Mouse (Mus musculus) G1E (cell line): ENCODE data around the gene Chad. TPM values are rescaled to one million over a fixed set of nuclear protein-coding genes. Genes with fewer than 3 reads are reported as not detected.

Experiments used
- ATAC-seq: 2 replicates; pipeline ENCODE4 v1.8.0; 2016; ENCODE audit warnings: mild to moderate bottlenecking; ENCODE audit not compliant: insufficient number of reproducible peaks, poor library complexity, low FRiP score, severe bottlenecking; ENCODE audit errors: extremely low read depth
- DNase-seq: peaks from one replicate; pipeline ENCODE4 v3.0.0; 2012; ENCODE audit warnings: low spot score
- H3K27me3 ChIP-seq: 2 replicates; pipeline ENCODE4 v1.6.1; 2012; ENCODE audit warnings: mild to moderate bottlenecking, low read length, inconsistent platforms; ENCODE audit not compliant: insufficient read depth
- H3K36me3 ChIP-seq: replicated peaks from 2 replicates; pipeline ENCODE3; 2012; ENCODE audit warnings: mild to moderate bottlenecking, inconsistent platforms
- H3K4me1 ChIP-seq: 2 replicates; pipeline ENCODE4 v1.6.1; 2012; ENCODE audit warnings: low read depth, low read length, inconsistent platforms, mixed read lengths; ENCODE audit not compliant: insufficient read depth
- H3K4me3 ChIP-seq: 2 replicates; pipeline ENCODE4 v1.5.1; 2012; ENCODE audit warnings: low read depth, mild to moderate bottlenecking, inconsistent platforms, low read length, moderate library complexity, mixed read lengths
- H3K9me3 ChIP-seq: replicated peaks from 2 replicates; pipeline ENCODE4 v1.6.1; 2012; ENCODE audit warnings: inconsistent platforms
- CTCF ChIP-seq: IDR thresholded peaks from 2 replicates; pipeline ENCODE4 v1.5.1; 2012; ENCODE audit warnings: low read depth, low read length, inconsistent platforms, mixed read lengths
- GATA1 ChIP-seq: IDR thresholded peaks from 2 replicates; pipeline ENCODE4 v1.6.1; 2012; ENCODE audit warnings: borderline replicate concordance, low read length, inconsistent platforms, mixed read lengths
- GATA2 ChIP-seq: IDR thresholded peaks from 2 replicates; pipeline ENCODE4 v1.6.1; 2012; ENCODE audit warnings: low read depth, low read length, inconsistent platforms, borderline replicate concordance
- POLR2AphosphoS5 ChIP-seq: IDR thresholded peaks from 2 replicates; pipeline ENCODE4 v1.6.1; 2012; ENCODE audit warnings: low read depth, low read length, inconsistent platforms; ENCODE audit not compliant: insufficient replicate concordance
- TAL1 ChIP-seq: conservative IDR thresholded peaks from 2 replicates; pipeline ENCODE4 v1.6.1; 2012; ENCODE audit warnings: low read depth, low read length, inconsistent platforms, mixed read lengths
- polyA plus RNA-seq: library from polyadenylated mRNA; stranded (reverse); fragments of >175 nt; gene quantifications from 2 replicates; pipeline ENCODE4 v1.2.3, GENCODE M21; 2012
- total RNA-seq, 2 experiments: library from RNA; stranded (forward) in 1 of 2; stranded (reverse) in 1 of 2; fragments of 200-1000 nt in 1 of 2; fragments of >200 nt in 1 of 2; fragmentation: Nextera tagmentation in 1 of 2; gene quantifications; 2 replicates each; pipeline ENCODE4 v1.2.3; 2014 to 2017

Gene Chad
- total RNA-seq (2014; fragmentation: Nextera tagmentation) (not detected in 2 replicates), total RNA-seq (2017) (0.06 and 0.11 TPM in 2 replicates), polyA plus RNA-seq (not detected in 2 replicates)

DNA sequence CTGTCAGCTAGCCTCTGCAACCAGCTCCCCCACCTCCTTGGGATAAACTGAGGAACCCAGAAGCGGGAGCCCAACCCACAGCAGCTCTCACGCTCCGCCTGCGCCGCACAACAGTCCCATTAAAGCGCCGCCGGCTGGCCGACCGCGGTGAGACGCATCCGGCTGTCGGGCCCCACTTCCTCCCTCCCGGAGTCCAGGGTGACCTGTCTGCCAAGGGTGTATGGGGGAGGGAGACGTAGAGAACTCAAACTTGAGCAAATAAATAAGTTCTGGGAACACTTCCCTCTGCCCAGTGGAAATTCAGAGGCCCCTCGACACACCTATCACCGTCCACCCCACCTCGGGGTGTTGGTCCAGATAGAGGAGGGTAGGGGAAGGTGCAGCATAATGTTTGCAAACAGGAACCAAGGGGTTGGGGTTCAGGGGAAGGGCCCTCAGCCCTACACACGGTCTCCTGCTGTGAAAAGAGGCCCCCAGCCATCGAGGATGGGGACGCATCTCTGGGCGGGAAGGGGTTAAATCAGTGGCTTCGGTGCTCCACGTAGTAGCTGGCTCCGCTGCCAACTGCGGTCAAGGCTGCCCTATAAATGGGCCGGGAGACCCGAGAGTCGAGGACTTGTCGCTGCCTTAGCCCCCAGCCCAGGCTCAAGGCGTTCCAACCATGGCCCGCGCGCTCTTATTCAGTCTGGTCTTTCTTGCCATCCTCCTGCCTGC is at the start of gene Chad:
TSS of gene Chad (plus strand) at position 611 of the 714 bp plus-strand sequence.
- DNase-seq (no peak), ATAC-seq (no peak)
- no peaks in the 10 kb centered on the region for H3K9me3 ChIP-seq
- H3K4me3 ChIP-seq = no peak within 1 kb of the TSS
- peaks cover 30% of the 10 kb centered on the region; the same call in 1 of the 2 replicates for H3K27me3 ChIP-seq
- TF ChIP-seq CTCF (no peak), GATA1 (no peak), TAL1 (no peak), POLR2AphosphoS5 (no peak), GATA2 (no peak)
- H3K36me3 ChIP-seq = no peaks in the 10 kb centered on the region
- no peaks in the 10 kb centered on the region for H3K4me1 ChIP-seq

GRCm38 (mm10) chr11:94521219-94521843 is 43.5 kb upstream of the Chad start, which contains the start of gene Mycbpap:
Gene Mycbpap (minus strand): TSS chr11:94521742.
- Histone ChIP-seq H3K27me3 (peaks cover 20% of the 10 kb centered on the region), H3K36me3 (no peaks in the 10 kb centered on the region), H3K4me3 (no peak within 1 kb of the TSS), H3K4me1 (no peaks in the 10 kb centered on the region), H3K9me3 (no peaks in the 10 kb centered on the region)
- TF ChIP-seq POLR2AphosphoS5 = no peak
- TF ChIP-seq TAL1 = no peak
- no peak for TF ChIP-seq GATA1
- no peak for TF ChIP-seq GATA2
- no peak for TF ChIP-seq CTCF
- ATAC-seq (no peak), DNase-seq (no peak)

DNA sequence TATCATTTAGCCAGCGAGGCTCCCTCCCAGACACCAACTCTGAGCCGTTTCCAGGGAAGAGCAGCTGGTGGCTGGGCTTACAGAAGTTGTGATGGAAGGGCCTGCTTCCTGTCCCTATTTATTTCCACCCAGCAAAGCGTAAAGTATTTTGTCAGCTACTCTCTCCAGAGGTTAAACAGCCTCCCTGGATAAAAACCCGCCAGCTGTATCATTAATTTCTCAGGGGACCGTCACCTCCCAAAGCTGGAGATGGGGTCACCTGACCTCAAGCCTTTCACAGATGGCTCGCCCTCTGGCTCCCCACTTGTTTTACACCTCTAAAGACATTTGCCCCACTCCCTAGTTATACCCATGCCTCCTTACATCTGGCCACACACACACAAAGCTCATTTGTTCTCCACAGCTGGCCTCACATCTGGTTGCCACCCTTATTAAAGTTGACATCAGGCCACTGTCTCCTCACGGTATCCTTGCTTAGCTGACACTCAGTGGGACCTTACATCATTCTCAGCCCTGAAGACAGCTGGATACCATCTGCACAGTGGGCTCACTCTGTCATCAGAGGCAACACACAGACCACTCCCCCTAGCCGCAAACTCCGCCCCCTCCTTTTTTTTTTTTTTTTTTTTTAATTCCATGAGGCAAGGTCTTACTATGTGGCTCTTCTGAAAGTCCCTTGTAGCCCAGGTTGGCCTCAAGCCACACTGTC is 38.5 kb upstream of the Chad start:
- ATAC-seq = no peak
- peaks cover 9% of the 10 kb centered on the region for H3K27me3 ChIP-seq

GRCm38 (mm10) chr11:94528879-94529278 is 36.0 kb upstream of the Chad start:
- Histone ChIP-seq H3K4me1 (no peaks in the 10 kb centered on the region), H3K4me3 (no peak overlapping the region), H3K27me3 (peaks cover 4% of the 10 kb centered on the region; the same call in 1 of the 2 replicates), H3K9me3 (no peaks in the 10 kb centered on the region), H3K36me3 (no peaks in the 10 kb centered on the region)
- DNase-seq (no peak), ATAC-seq (no peak)
- TF ChIP-seq GATA1 = no peak
- TF ChIP-seq CTCF = no peak
- no peak for TF ChIP-seq POLR2AphosphoS5
- TF ChIP-seq TAL1 = no peak
- TF ChIP-seq GATA2 = no peak

More for the DNA sequence above, 38.5 kb upstream of the Chad start:
- H3K4me1 ChIP-seq = no peaks in the 10 kb centered on the region
- no peak for TF ChIP-seq GATA2
- TF ChIP-seq GATA1 = no peak
- no peak for TF ChIP-seq TAL1
- TF ChIP-seq CTCF = no peak
- TF ChIP-seq POLR2AphosphoS5 = no peak
- no peaks in the 10 kb centered on the region for H3K9me3 ChIP-seq
- H3K36me3 ChIP-seq = no peaks in the 10 kb centered on the region
- no peak overlapping the region for H3K4me3 ChIP-seq
- DNase-seq = no peak

DNA sequence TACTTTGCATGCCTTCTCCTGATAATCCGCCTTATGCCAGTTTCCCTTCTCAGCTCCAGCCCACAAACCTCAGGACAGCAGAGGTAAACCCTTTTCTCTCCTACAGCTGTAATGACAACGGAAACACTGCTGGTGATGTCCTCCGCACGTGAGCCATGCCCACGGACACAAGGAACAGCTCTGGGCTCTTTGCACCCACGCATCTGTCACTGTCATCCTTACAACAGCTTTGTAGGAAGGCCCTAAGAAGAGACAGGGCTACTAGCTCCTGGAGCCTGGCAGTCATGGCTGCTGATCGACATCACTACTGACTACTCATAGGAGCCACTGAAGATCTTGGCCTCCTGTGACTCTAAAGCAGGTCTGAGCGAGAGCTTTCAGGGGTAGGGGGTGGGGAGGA is 31.7 kb upstream of the Chad start:
- peaks cover 4% of the 10 kb centered on the region; the same call in 1 of the 2 replicates for H3K27me3 ChIP-seq
- TF ChIP-seq GATA1 (no peak), GATA2 (no peak), CTCF (no peak), POLR2AphosphoS5 (no peak), TAL1 (no peak)
- no peak for DNase-seq

GRCm38 (mm10) chr11:94538733-94539292 is 26.0 kb upstream of the Chad start:
- no peak overlapping the region for H3K4me3 ChIP-seq
- H3K36me3 ChIP-seq = peaks cover 40% of the 10 kb centered on the region
- ATAC-seq (no peak), DNase-seq (no peak)
- no peaks in the 10 kb centered on the region for H3K27me3 ChIP-seq
- TF ChIP-seq POLR2AphosphoS5 (no peak), CTCF (no peak), GATA2 (no peak), TAL1 (no peak), GATA1 (no peak)
- H3K9me3 ChIP-seq = no peaks in the 10 kb centered on the region
- no peaks in the 10 kb centered on the region for H3K4me1 ChIP-seq

More for the DNA sequence above, 31.7 kb upstream of the Chad start:
- no peaks in the 10 kb centered on the region for H3K9me3 ChIP-seq
- ATAC-seq = no peak
- no peak overlapping the region for H3K4me3 ChIP-seq
- no peaks in the 10 kb centered on the region for H3K4me1 ChIP-seq
- H3K36me3 ChIP-seq = peaks cover 2% of the 10 kb centered on the region
